Comparison of ENCODE assay signal across 18 mouse cellular contexts in genomic region chr12:83481439-83481838, GRCm38 (mm10). TPM values are rescaled to one million over a fixed set of nuclear protein-coding genes. Genes with fewer than 3 reads are reported as not detected.
DNase-seq lines count a peak whose midpoint lies in the region; ATAC-seq and TF ChIP-seq lines count a peak whose summit lies in the region.
"Had no signal": no experiment of that assay in that cellular context is flagged by ENCODE, and none has a peak within 500 bp of the region (broad histone marks: within the 10 kb centered on the region; RNA-seq: fewer than 3 reads in every experiment).

No protein-coding gene starts in this region.

- TF ChIP-seq CTCF in kidney, postnatal 0 days (IDR thresholded peaks at IDR 0.05; ENCODE audit: low read depth) = no peak

- DNase-seq in heart, adult 18-20 months = no peak
- peak; percentile 92 for DNase-seq in kidney, postnatal 0 days (ENCODE audit: low spot score)
- DNase-seq in kidney, postnatal 10 days = no peak
- DNase-seq in limb, embryonic 11.5 days (ENCODE audit: low spot score) = peak; percentile 73
- DNase-seq in frontal cortex, adult 2 months (ENCODE audit: extremely low spot score in 1 of 2, low spot score in 1 of 2) = no peak
- DNase-seq: cerebellum, adult 18-20 months; cerebellum, postnatal 25 days; kidney, adult 18-20 months; lung, adult 2 months; right cerebral cortex, postnatal 25 days; thymus, adult 2 months had no signal

- H3K36me3 ChIP-seq in heart, embryonic 13.5 days = 0 out of 2 replicates have a peak, but pooled peaks cover 3% of the 10 kb centered on the region
- H3K36me3 ChIP-seq in kidney, postnatal 0 days (ENCODE audit: insufficient read depth, low read length) = no peaks in the 10 kb centered on the region
- H3K36me3 ChIP-seq in limb, embryonic 11.5 days (ENCODE audit: control insufficient read depth, insufficient read depth, low read length) = no peaks in the 10 kb centered on the region
- H3K36me3 ChIP-seq: hindbrain, embryonic 10.5 days; stomach, embryonic 15.5 days had no signal

- H3K9ac ChIP-seq in heart, embryonic 13.5 days = peak overlapping the region; percentile 40; the same call in 1 of the 2 replicates
- H3K9ac ChIP-seq in kidney, postnatal 0 days (ENCODE audit: low read depth, low read length) = no peak overlapping the region
- H3K9ac ChIP-seq in limb, embryonic 11.5 days (ENCODE audit: low read length) = no peak overlapping the region
- H3K9ac ChIP-seq: forebrain, embryonic 13.5 days; stomach, embryonic 15.5 days had no signal

- no peak overlapping the region for H3K4me2 ChIP-seq in heart, embryonic 13.5 days
- no peak overlapping the region for H3K4me2 ChIP-seq in kidney, postnatal 0 days (ENCODE audit: low read length)
- H3K4me2 ChIP-seq in limb, embryonic 11.5 days (ENCODE audit: low read depth, severe bottlenecking) = no peak overlapping the region
- H3K4me2 ChIP-seq: forebrain, embryonic 13.5 days; stomach, embryonic 15.5 days had no signal

- peaks cover 61% of the 10 kb centered on the region for H3K4me1 ChIP-seq in heart, embryonic 13.5 days
- peaks cover 4% of the 10 kb centered on the region for H3K4me1 ChIP-seq in kidney, postnatal 0 days (replicated peaks; ENCODE audit: insufficient read depth, low read length)
- peaks cover 8% of the 10 kb centered on the region for H3K4me1 ChIP-seq in limb, embryonic 11.5 days (ENCODE audit: control insufficient read depth, insufficient read depth, low read length)

- no peak for ATAC-seq in heart, embryonic 13.5 days (ENCODE audit: extremely low read depth, insufficient number of reproducible peaks, low FRiP score, low TSS enrichment)
- ATAC-seq in kidney, postnatal 0 days (replicated peaks; ENCODE audit: low FRiP score, low read depth) = peak; percentile 77
- ATAC-seq in limb, embryonic 11.5 days (ENCODE audit: insufficient number of reproducible peaks, low FRiP score, low TSS enrichment, low read depth) = peak; percentile 88
- ATAC-seq in activated CD4-positive, CD25-positive, alpha-beta regulatory T cell, adult 4 months = no peak
- ATAC-seq: forebrain, embryonic 13.5 days; hindbrain, postnatal 0 days had no signal

- H3K27ac ChIP-seq in heart, embryonic 13.5 days (replicated peaks) = peak overlapping the region; percentile 65
- H3K27ac ChIP-seq in kidney, postnatal 0 days = no peak overlapping the region
- H3K27ac ChIP-seq in limb, embryonic 11.5 days (replicated peaks; ENCODE audit: low read depth, low read length) = 0 out of 2 replicates have a peak overlapping the region, but pooled peaks have one; percentile 39
- H3K27ac ChIP-seq: forebrain, embryonic 13.5 days; hindbrain, embryonic 10.5 days; hindbrain, postnatal 0 days; stomach, embryonic 15.5 days had no signal

- H3K27me3 ChIP-seq in heart, embryonic 13.5 days (replicated peaks) = peaks cover 6% of the 10 kb centered on the region; the same call in 1 of the 2 replicates
- H3K27me3 ChIP-seq in kidney, postnatal 0 days (ENCODE audit: insufficient read depth, low read length) = no peaks in the 10 kb centered on the region
- peaks cover 18% of the 10 kb centered on the region for H3K27me3 ChIP-seq in limb, embryonic 11.5 days (ENCODE audit: control insufficient read depth, insufficient read depth, low read length)

- WGBS in heart, embryonic 13.5 days = 56% methylated on average over 4 of the region's 4 CpGs
- WGBS in kidney, postnatal 0 days = 13% methylated on average over 4 of the region's 4 CpGs
- WGBS in limb, embryonic 11.5 days = 14% methylated on average over 4 of the region's 4 CpGs

- H3K9me3 ChIP-seq in heart, embryonic 13.5 days = 0 out of 2 replicates have a peak, but pooled peaks cover 4% of the 10 kb centered on the region
- no peaks in the 10 kb centered on the region for H3K9me3 ChIP-seq in kidney, postnatal 0 days (replicated peaks; ENCODE audit: low read length)
- H3K9me3 ChIP-seq in limb, embryonic 11.5 days (ENCODE audit: control insufficient read depth, low read length) = no peaks in the 10 kb centered on the region
- H3K9me3 ChIP-seq: forebrain, embryonic 13.5 days; hindbrain, embryonic 10.5 days; stomach, embryonic 15.5 days had no signal

- no peak overlapping the region for H3K4me3 ChIP-seq in heart, embryonic 13.5 days
- no peak overlapping the region for H3K4me3 ChIP-seq in kidney, postnatal 0 days (replicated peaks; ENCODE audit: low read depth, low read length)
- H3K4me3 ChIP-seq in limb, embryonic 11.5 days (ENCODE audit: low read depth, low read length) = no peak overlapping the region
- H3K4me3 ChIP-seq: forebrain, embryonic 13.5 days; hindbrain, embryonic 10.5 days; megakaryocyte, embryonic 14.5 days; stomach, embryonic 15.5 days had no signal

RNA-seq across cellular contexts. Expression of gene Dpf3, which starts 6.1 kb away (rescaled TPM):
- polyA plus RNA-seq in heart, embryonic 13.5 days (2015; fragmentation: Nextera tagmentation; extraction: Ambion mirVana) = 18.8 and 23.1 TPM in 2 replicates
- total RNA-seq in heart, adult 18-20 months (2021) = 10 to 100 TPM; 16.2 to 20.3 TPM
- polyA plus RNA-seq in kidney, postnatal 0 days (2015; fragmentation: Nextera tagmentation; extraction: Ambion mirVana) = 7.8 and 9.3 TPM in 2 replicates
- polyA plus RNA-seq in limb, embryonic 11.5 days (2014; fragmentation: Nextera tagmentation; extraction: Ambion mirVana) = 3.6 and 3.7 TPM in 2 replicates
- 5.9 and 7.3 TPM in 2 replicates for polyA plus RNA-seq in frontal cortex, adult 2 months (2012; rRNA removed)
- polyA plus RNA-seq in activated CD4-positive, CD25-positive, alpha-beta regulatory T cell, adult 4 months (2017; shearing (Covaris generic)) = 1 to 10 TPM in 1 of 2 experiments, under 1 TPM in 1; 0.76 to 1.0 TPM

RNA-seq across cellular contexts. Expression of gene Dcaf4, which starts 38.8 kb away (rescaled TPM):
- polyA plus RNA-seq in heart, embryonic 13.5 days (2015; fragmentation: Nextera tagmentation; extraction: Ambion mirVana) = 23.3 TPM in 2 replicates
- total RNA-seq in heart, adult 18-20 months (2021) = 10 to 100 TPM; 12.6 to 12.7 TPM
- 19.8 and 20.6 TPM in 2 replicates for polyA plus RNA-seq in kidney, postnatal 0 days (2015; fragmentation: Nextera tagmentation; extraction: Ambion mirVana)
- 28.1 and 31.7 TPM in 2 replicates for polyA plus RNA-seq in limb, embryonic 11.5 days (2014; fragmentation: Nextera tagmentation; extraction: Ambion mirVana)
- polyA plus RNA-seq in frontal cortex, adult 2 months (2012; rRNA removed) = 35.2 and 37.8 TPM in 2 replicates
- 10 to 100 TPM; 17.7 to 21.2 TPM for polyA plus RNA-seq in activated CD4-positive, CD25-positive, alpha-beta regulatory T cell, adult 4 months (2017; shearing (Covaris generic))

Comparison
In these comparisons a context has a peak if more than half of its experiments do, and no peak if none do; other contexts are left out.
1. DNase-seq: peak in kidney, postnatal 0 days (single experiment) and limb, embryonic 11.5 days (single experiment); none in heart, adult 18-20 months (0 of 2), kidney, postnatal 10 days (single experiment) and frontal cortex, adult 2 months (0 of 2).
2. ATAC-seq: peak in kidney, postnatal 0 days (single experiment) and limb, embryonic 11.5 days (single experiment); none in heart, embryonic 13.5 days (single experiment) and activated CD4-positive, CD25-positive, alpha-beta regulatory T cell, adult 4 months (single experiment).